Mouse (Mus musculus) stomach, embryonic 14.5 days (tissue): Measurements from ENCODE around the gene Gm20696. TPM values are rescaled to one million over a fixed set of nuclear protein-coding genes. Genes with fewer than 3 reads are reported as not detected.
A peak's percentile ranks its signal among the peaks of the same experiment; 100 is the strongest.

Source experiments
- ATAC-seq: fragments of 200-750 bp; cut with Nextera tagmentation; 2 replicates; pipeline ENCODE4 v1.8.0; 2017; ENCODE audit warnings: low read depth, moderate TSS enrichment; ENCODE audit not compliant: insufficient number of reproducible peaks, insufficient read depth, low FRiP score
- H3K27ac ChIP-seq: fragments of 300-500 bp; sonication (generic); 2 replicates; pipeline ENCODE4 v1.5.1; 2014; ENCODE audit warnings: mild to moderate bottlenecking, low read length, moderate library complexity, mixed read lengths
- H3K27me3 ChIP-seq: fragments of 300-500 bp; sonication (generic); 2 replicates; pipeline ENCODE4 v1.6.1; 2014; ENCODE audit warnings: low read length, control low read depth, mixed read lengths; ENCODE audit not compliant: control insufficient read depth, insufficient read depth
- H3K36me3 ChIP-seq: fragments of 300-500 bp; sonication (generic); 2 replicates; pipeline ENCODE4 v1.6.1; 2014; ENCODE audit warnings: mild to moderate bottlenecking, control low read depth, low read length, moderate library complexity, mixed read lengths; ENCODE audit not compliant: control insufficient read depth, insufficient read depth
- H3K4me1 ChIP-seq: fragments of 300-500 bp; sonication (generic); 2 replicates; pipeline ENCODE4 v1.6.1; 2014; ENCODE audit warnings: low read length, control low read depth, mixed read lengths; ENCODE audit not compliant: control insufficient read depth, insufficient read depth
- H3K4me2 ChIP-seq: fragments of 300-500 bp; sonication (generic); replicated peaks from 2 replicates; pipeline ENCODE4 v1.6.1; 2014; ENCODE audit warnings: low read depth, low read length, control low read depth
- H3K4me3 ChIP-seq: fragments of 300-500 bp; sonication (generic); 2 replicates; pipeline ENCODE4 v1.5.1; 2014; ENCODE audit warnings: low read depth, low read length, control low read depth
- H3K9ac ChIP-seq: fragments of 300-500 bp; sonication (generic); replicated peaks from 2 replicates; pipeline ENCODE4 v1.6.1; 2014; ENCODE audit warnings: low read depth, mild to moderate bottlenecking, control low read depth, low read length, moderate library complexity, mixed read lengths
- H3K9me3 ChIP-seq: fragments of 300-500 bp; sonication (generic); 2 replicates; pipeline ENCODE4 v1.6.1; 2016; ENCODE audit warnings: low read depth, low read length, control low read depth; ENCODE audit not compliant: control insufficient read depth
- WGBS: fragments of 180-500 bp; shearing (Covaris S2); extraction: QIAGEN DNeasy Blood & Tissue Kit; methylation state at CpG from one replicate; pipeline ENCODE4 v1.1.7; 2014; 5-methylcytosine and 5-hydroxymethylcytosine counted together
- polyA plus RNA-seq: library from polyadenylated mRNA; unstranded; fragments of >200 nt; fragmentation: Nextera tagmentation; extraction: Ambion mirVana; gene quantifications from 2 replicates; pipeline ENCODE4 v1.2.1, GENCODE M21; 2014

The Gm20696 gene
- polyA plus RNA-seq, 1 experiment from 2014 or later, result 7.0 TPM

DNA sequence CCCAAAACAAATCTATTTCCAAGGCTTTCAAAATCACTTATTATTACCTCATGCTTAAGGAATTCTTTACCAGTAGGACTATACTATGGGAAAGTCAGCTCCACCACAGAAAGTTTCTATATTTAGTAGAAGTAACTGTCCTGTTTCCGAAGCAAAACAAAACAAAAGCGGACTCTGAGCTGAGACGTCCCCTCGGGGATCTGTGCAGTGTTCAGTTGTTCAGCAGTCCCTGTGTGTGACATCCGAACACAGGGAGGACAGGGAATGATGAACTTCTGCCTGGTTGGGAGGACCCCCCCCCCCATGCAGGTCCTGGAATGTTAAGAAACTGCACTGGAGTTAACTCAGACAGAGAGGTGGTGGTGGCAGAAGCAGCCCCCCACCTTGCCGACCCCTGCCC, 154.7 kb downstream of the Gm20696 start:
- ATAC-seq, result no peak
- 0 out of 2 replicates have a peak overlapping the region, but pooled peaks have one; percentile 10 for H3K4me2 ChIP-seq
- H3K9me3 ChIP-seq, result no peaks in the 10 kb centered on the region
- no peaks in the 10 kb centered on the region for H3K36me3 ChIP-seq
- no peak overlapping the region for H3K4me3 ChIP-seq
- 28% methylated on average over 6 of the region's 6 CpGs for WGBS
- H3K27me3 ChIP-seq, result no peaks in the 10 kb centered on the region
- H3K27ac ChIP-seq, result no peak overlapping the region
- no peak overlapping the region for H3K9ac ChIP-seq
- peaks cover 14% of the 10 kb centered on the region for H3K4me1 ChIP-seq

GRCm38 (mm10) chr6:99509189-99509592, 157.4 kb downstream of the Gm20696 start:
- H3K27me3 ChIP-seq, result no peaks in the 10 kb centered on the region
- no peak overlapping the region for H3K27ac ChIP-seq
- H3K4me3 ChIP-seq, result no peak overlapping the region
- no peak overlapping the region for H3K4me2 ChIP-seq
- no peak overlapping the region for H3K9ac ChIP-seq
- WGBS, result 84% methylated on average over 9 of the region's 9 CpGs
- peaks cover 14% of the 10 kb centered on the region for H3K4me1 ChIP-seq
- H3K36me3 ChIP-seq, result peaks cover 7% of the 10 kb centered on the region; the same call in 1 of the 2 replicates
- no peaks in the 10 kb centered on the region for H3K9me3 ChIP-seq
- no peak for ATAC-seq

GRCm38 (mm10) chr6:99506816-99507215, 159.8 kb downstream of the Gm20696 start:
- ATAC-seq, result no peak
- no peak overlapping the region for H3K4me3 ChIP-seq
- H3K4me2 ChIP-seq, result no peak overlapping the region
- WGBS, result 80% methylated on average over 6 of the region's 6 CpGs
- no peak overlapping the region for H3K27ac ChIP-seq
- H3K36me3 ChIP-seq, result peaks cover 7% of the 10 kb centered on the region
- no peak overlapping the region for H3K9ac ChIP-seq
- no peaks in the 10 kb centered on the region for H3K9me3 ChIP-seq
- no peaks in the 10 kb centered on the region for H3K27me3 ChIP-seq
- peaks cover 5% of the 10 kb centered on the region for H3K4me1 ChIP-seq

DNA sequence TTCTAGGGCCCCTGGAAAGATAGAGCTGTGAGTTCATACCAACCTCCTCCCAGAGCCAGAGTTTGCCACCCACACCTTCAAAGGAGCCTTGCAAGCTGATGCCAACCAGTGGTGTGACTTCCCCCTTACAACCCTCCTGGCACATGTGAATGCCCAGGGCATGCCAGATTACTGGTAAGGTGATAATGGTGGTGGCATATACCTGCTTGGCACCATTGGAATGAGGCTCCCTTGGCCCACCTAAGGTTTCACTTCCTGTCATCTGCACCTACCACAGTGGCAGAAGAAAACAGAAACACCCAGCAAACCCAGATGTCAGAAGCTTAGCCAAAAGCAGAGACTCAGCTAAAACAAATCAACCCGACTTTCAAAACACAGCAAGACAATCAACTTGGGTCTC, 162.9 kb downstream of the Gm20696 start:
- ATAC-seq, result no peak
- H3K4me2 ChIP-seq, result no peak overlapping the region
- H3K36me3 ChIP-seq, result peaks cover 7% of the 10 kb centered on the region
- no peak overlapping the region for H3K27ac ChIP-seq
- H3K9ac ChIP-seq, result no peak overlapping the region
- 85% methylated on average over 1 of the region's 1 CpGs for WGBS
- no peaks in the 10 kb centered on the region for H3K27me3 ChIP-seq
- no peak overlapping the region for H3K4me3 ChIP-seq
- H3K9me3 ChIP-seq, result no peaks in the 10 kb centered on the region
- no peaks in the 10 kb centered on the region for H3K4me1 ChIP-seq

DNA sequence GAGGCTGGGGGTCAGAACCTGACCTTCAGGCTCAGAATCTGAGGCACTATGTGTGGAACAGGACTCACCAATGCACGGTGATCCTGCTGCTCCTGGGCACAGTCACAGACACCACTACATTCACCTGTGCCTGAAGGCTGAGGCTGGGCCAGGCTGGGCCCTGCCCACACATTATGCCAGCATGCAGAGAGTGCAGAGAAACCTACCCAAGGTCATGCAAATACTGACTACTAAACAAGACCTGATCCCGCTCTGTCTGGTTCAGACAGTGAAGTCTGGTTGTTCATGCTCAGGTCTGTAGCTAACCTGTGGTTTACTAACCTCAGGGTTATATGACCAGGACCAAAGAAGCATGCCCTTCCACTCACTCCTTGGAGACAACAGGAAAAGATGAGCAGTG, 163.9 kb downstream of the Gm20696 start:
- Histone ChIP-seq H3K4me3 (no peak overlapping the region), H3K27me3 (no peaks in the 10 kb centered on the region), H3K9me3 (no peaks in the 10 kb centered on the region), H3K27ac (no peak overlapping the region), H3K9ac (no peak overlapping the region), H3K36me3 (peaks cover 7% of the 10 kb centered on the region), H3K4me2 (no peak overlapping the region), H3K4me1 (no peaks in the 10 kb centered on the region)
- WGBS, result 73% methylated on average over 2 of the region's 2 CpGs
- no peak for ATAC-seq

GRCm38 (mm10) chr6:99502314-99502713, 164.3 kb downstream of the Gm20696 start:
- peaks cover 7% of the 10 kb centered on the region for H3K36me3 ChIP-seq
- H3K4me3 ChIP-seq, result no peak overlapping the region
- H3K4me1 ChIP-seq, result no peaks in the 10 kb centered on the region
- H3K9ac ChIP-seq, result no peak overlapping the region
- 91% methylated on average over 6 of the region's 6 CpGs for WGBS
- no peak overlapping the region for H3K4me2 ChIP-seq
- H3K27me3 ChIP-seq, result no peaks in the 10 kb centered on the region
- H3K27ac ChIP-seq, result no peak overlapping the region
- ATAC-seq, result no peak
- no peaks in the 10 kb centered on the region for H3K9me3 ChIP-seq

GRCm38 (mm10) chr6:99500570-99501270, 165.9 kb downstream of the Gm20696 start:
- Histone ChIP-seq H3K4me3 (no peak overlapping the region), H3K36me3 (peaks cover 3% of the 10 kb centered on the region), H3K27ac (no peak overlapping the region), H3K4me2 (no peak overlapping the region), H3K4me1 (0 out of 2 replicates have a peak, but pooled peaks cover 4% of the 10 kb centered on the region), H3K9ac (no peak overlapping the region), H3K9me3 (no peaks in the 10 kb centered on the region), H3K27me3 (no peaks in the 10 kb centered on the region)
- ATAC-seq, result no peak
- WGBS, result 89% methylated on average over 3 of the region's 3 CpGs

GRCm38 (mm10) chr6:99498082-99498481, 168.5 kb downstream of the Gm20696 start:
- WGBS, result 71% methylated on average over 7 of the region's 7 CpGs
- ATAC-seq, result no peak
- no peak overlapping the region for H3K27ac ChIP-seq

GRCm38 (mm10) chr6:99496114-99496513, 170.5 kb downstream of the Gm20696 start:
- H3K36me3 ChIP-seq, result no peaks in the 10 kb centered on the region
- H3K4me1 ChIP-seq, result peaks cover 10% of the 10 kb centered on the region; the same call in 1 of the 2 replicates
- no peaks in the 10 kb centered on the region for H3K27me3 ChIP-seq
- 50% methylated on average over 5 of the region's 5 CpGs for WGBS
- no peak overlapping the region for H3K4me2 ChIP-seq
- no peak overlapping the region for H3K4me3 ChIP-seq
- no peak overlapping the region for H3K9ac ChIP-seq
- no peak overlapping the region for H3K27ac ChIP-seq
- no peak for ATAC-seq
- H3K9me3 ChIP-seq, result no peaks in the 10 kb centered on the region

More at GRCm38 (mm10) chr6:99498082-99498481, 168.5 kb downstream of the Gm20696 start:
- Histone ChIP-seq H3K4me3 (no peak overlapping the region), H3K4me2 (no peak overlapping the region), H3K36me3 (no peaks in the 10 kb centered on the region), H3K9ac (no peak overlapping the region), H3K27me3 (no peaks in the 10 kb centered on the region), H3K4me1 (0 out of 2 replicates have a peak, but pooled peaks cover 4% of the 10 kb centered on the region), H3K9me3 (no peaks in the 10 kb centered on the region)
